Mouse (Mus musculus) myocyte (in vitro differentiated cells): Measurements from ENCODE around the gene Duox2. TPM values are rescaled to one million over a fixed set of nuclear protein-coding genes. Genes with fewer than 3 reads are reported as not detected.

Source experiments
- H3K27me3 ChIP-seq: one replicate; pipeline ENCODE4 v1.6.1; 2011; ENCODE audit not compliant: control insufficient read depth, insufficient read depth, insufficient read length
- H3K36me3 ChIP-seq: one replicate; pipeline ENCODE4 v1.6.1; 2011; ENCODE audit not compliant: control insufficient read depth, insufficient read depth
- H3K4me2 ChIP-seq: one replicate; pipeline ENCODE4 v1.6.1; 2011; ENCODE audit warnings: low read depth, control low read depth
- H3K4me3 ChIP-seq: one replicate; pipeline ENCODE4 v1.5.1; 2011; ENCODE audit warnings: mild to moderate bottlenecking, control low read depth, moderate library complexity
- H3K79me2 ChIP-seq: one replicate; pipeline ENCODE4 v1.6.1; 2011; ENCODE audit not compliant: control insufficient read depth, insufficient read depth
- H3ac ChIP-seq: one replicate; pipeline ENCODE4 v1.6.1; 2011; ENCODE audit not compliant: control insufficient read depth, insufficient read length
- CEBPB ChIP-seq: IDR thresholded peaks from 2 replicates; pipeline ENCODE4 v1.6.1; 2011; ENCODE audit warnings: mild to moderate bottlenecking, moderate library complexity; ENCODE audit not compliant: poor library complexity, insufficient read depth, severe bottlenecking
- E2F4 ChIP-seq: IDR thresholded peaks from one replicate; pipeline ENCODE4 v1.6.1; 2011; ENCODE audit warnings: mild to moderate bottlenecking, control low read depth, moderate library complexity; ENCODE audit not compliant: insufficient read depth
- MAX ChIP-seq: IDR thresholded peaks from one replicate; pipeline ENCODE4 v1.6.1; 2011; ENCODE audit warnings: low read depth, mild to moderate bottlenecking, control low read depth
- MYOD1 ChIP-seq, 3 experiments: IDR thresholded peaks; one replicate each; pipeline ENCODE4 v1.6.1; 2011; ENCODE audit warnings: control low read depth in 2 of 3, low read depth in 2 of 3, mild to moderate bottlenecking in 2 of 3, moderate library complexity in 1 of 3; ENCODE audit not compliant: insufficient read length in 2 of 3, control insufficient read depth in 1 of 3
- MYOG ChIP-seq, 3 experiments: IDR thresholded peaks; one replicate each; pipeline ENCODE4 v1.6.1; 2011; ENCODE audit warnings: control low read depth in 2 of 3, low read depth in 2 of 3, mild to moderate bottlenecking in 2 of 3; ENCODE audit not compliant: insufficient read length in 2 of 3, control insufficient read depth in 1 of 3, insufficient read depth in 1 of 3
- POLR2A ChIP-seq: IDR thresholded peaks from one replicate; pipeline ENCODE4 v1.6.1; 2011; ENCODE audit warnings: low read depth, mild to moderate bottlenecking, control low read depth, moderate library complexity; ENCODE audit not compliant: insufficient read length
- POLR2AphosphoS2 ChIP-seq: IDR thresholded peaks from one replicate; pipeline ENCODE4 v1.6.1; 2011; ENCODE audit warnings: low read depth, control low read depth; ENCODE audit not compliant: insufficient read length
- REST ChIP-seq: IDR thresholded peaks from one replicate; pipeline ENCODE4 v1.6.1; 2011; ENCODE audit warnings: mild to moderate bottlenecking, control low read depth, moderate library complexity; ENCODE audit not compliant: insufficient read depth, insufficient read length
- SRF ChIP-seq: IDR thresholded peaks from one replicate; pipeline ENCODE4 v1.6.1; 2011; ENCODE audit warnings: low read depth; ENCODE audit not compliant: control insufficient read depth, insufficient read length
- TCF12 ChIP-seq: IDR thresholded peaks from one replicate; pipeline ENCODE4 v1.6.1; 2011; ENCODE audit warnings: mild to moderate bottlenecking, control low read depth; ENCODE audit not compliant: poor library complexity, insufficient read depth, severe bottlenecking
- TCF3 ChIP-seq: IDR thresholded peaks from one replicate; pipeline ENCODE4 v1.6.1; 2011; ENCODE audit warnings: low read depth, control low read depth; ENCODE audit not compliant: insufficient read length
- USF1 ChIP-seq: IDR thresholded peaks from one replicate; pipeline ENCODE4 v1.6.1; 2011; ENCODE audit warnings: low read depth, mild to moderate bottlenecking, control low read depth, moderate library complexity
- polyA plus RNA-seq: library from polyadenylated mRNA; unstranded; fragments of >200 nt; fragmentation: generic; extraction: Trizol; gene quantifications from one replicate; pipeline ENCODE4 v1.2.1, GENCODE M21; 2012; ENCODE audit warnings: missing spikeins

The Duox2 gene
- polyA plus RNA-seq, 1 experiment: 0.12 TPM

- H3K4me3 ChIP-seq: no peak overlapping the region
- H3K36me3 ChIP-seq: no peaks in the 10 kb centered on the region
- no peak overlapping the region for H3ac ChIP-seq
- no peak for TF ChIP-seq POLR2A
- TF ChIP-seq MYOG (IDR thresholded peaks at IDR 0.05; ENCODE audit: control insufficient read depth in 1 of 3, insufficient read depth in 1 of 3, insufficient read length in 2 of 3, low read depth in 2 of 3): no peak
- no peak for TF ChIP-seq REST
- no peak for TF ChIP-seq MYOD1 (IDR thresholded peaks at IDR 0.05; ENCODE audit: control insufficient read depth in 1 of 3, insufficient read length in 2 of 3, low read depth in 2 of 3)
- no peak for TF ChIP-seq CEBPB
- TF ChIP-seq E2F4: no peak
- TF ChIP-seq USF1: no peak
- TF ChIP-seq POLR2AphosphoS2: no peak
- TF ChIP-seq TCF3: no peak
- H3K79me2 ChIP-seq: no peaks in the 10 kb centered on the region
- H3K27me3 ChIP-seq: no peaks in the 10 kb centered on the region
- no peak overlapping the region for H3K4me2 ChIP-seq
Observed at GRCm38 (mm10) chr2:122311561-122311960, 13.3 kb upstream of the Duox2 start.

- Histone ChIP-seq H3K4me3 (no peak overlapping the region), H3K79me2 (no peaks in the 10 kb centered on the region), H3ac (no peak overlapping the region), H3K27me3 (no peaks in the 10 kb centered on the region), H3K36me3 (no peaks in the 10 kb centered on the region), H3K4me2 (no peak overlapping the region)
- no peak for TF ChIP-seq TCF3
- no peak for TF ChIP-seq POLR2A
- TF ChIP-seq MYOD1 (IDR thresholded peaks at IDR 0.05; ENCODE audit: control insufficient read depth in 1 of 3, insufficient read length in 2 of 3, low read depth in 2 of 3): no peak
- TF ChIP-seq REST: no peak
- TF ChIP-seq MAX: no peak
- no peak for TF ChIP-seq TCF12
- TF ChIP-seq USF1: no peak
- TF ChIP-seq SRF: no peak
- no peak for TF ChIP-seq MYOG (IDR thresholded peaks at IDR 0.05; ENCODE audit: control insufficient read depth in 1 of 3, insufficient read depth in 1 of 3, insufficient read length in 2 of 3, low read depth in 2 of 3)
- no peak for TF ChIP-seq POLR2AphosphoS2
- TF ChIP-seq E2F4: no peak
- TF ChIP-seq CEBPB: no peak
Observed at GRCm38 (mm10) chr2:122309647-122310046, 11.4 kb upstream of the Duox2 start.

- no peaks in the 10 kb centered on the region for H3K27me3 ChIP-seq
- peak overlapping the region; percentile 93 for H3K4me2 ChIP-seq
- H3K4me3 ChIP-seq: no peak overlapping the region
- no peaks in the 10 kb centered on the region for H3K79me2 ChIP-seq
- H3ac ChIP-seq: no peak overlapping the region
- no peaks in the 10 kb centered on the region for H3K36me3 ChIP-seq
- TF ChIP-seq TCF12 (peak; percentile 45), MYOG (IDR thresholded peaks at IDR 0.05; ENCODE audit: control insufficient read depth in 1 of 3, insufficient read depth in 1 of 3, insufficient read length in 2 of 3, low read depth in 2 of 3) (peak in 2 of 3 experiments; percentile 42 to 86), E2F4 (no peak), MYOD1 (IDR thresholded peaks at IDR 0.05; ENCODE audit: control insufficient read depth in 1 of 3, insufficient read length in 2 of 3, low read depth in 2 of 3) (peak; percentile 55 to 85 (median 84))
Observed at GRCm38 (mm10) chr2:122306184-122306583, 7.9 kb upstream of the Duox2 start.

- Histone ChIP-seq H3K27me3 (no peaks in the 10 kb centered on the region), H3K79me2 (no peaks in the 10 kb centered on the region), H3ac (no peak overlapping the region), H3K36me3 (no peaks in the 10 kb centered on the region), H3K4me3 (no peak overlapping the region), H3K4me2 (peak overlapping the region; percentile 93)
- peak; percentile 91 for TF ChIP-seq TCF3
- TF ChIP-seq MAX: no peak
- peak; percentile 64 to 98 (median 93) for TF ChIP-seq MYOG (IDR thresholded peaks at IDR 0.05; ENCODE audit: control insufficient read depth in 1 of 3, insufficient read depth in 1 of 3, insufficient read length in 2 of 3, low read depth in 2 of 3)
- no peak for TF ChIP-seq USF1
- peak; percentile 23 to 97 (median 97) for TF ChIP-seq MYOD1 (IDR thresholded peaks at IDR 0.05; ENCODE audit: control insufficient read depth in 1 of 3, insufficient read length in 2 of 3, low read depth in 2 of 3)
- no peak for TF ChIP-seq E2F4
- no peak for TF ChIP-seq POLR2AphosphoS2
- no peak for TF ChIP-seq POLR2A
- no peak for TF ChIP-seq SRF
- TF ChIP-seq CEBPB: no peak
- TF ChIP-seq REST: no peak
- TF ChIP-seq TCF12: peak; percentile 89
Observed at GRCm38 (mm10) chr2:122305097-122305892, 7.0 kb upstream of the Duox2 start.

- Histone ChIP-seq H3K4me2 (peak overlapping the region; percentile 93), H3K79me2 (no peaks in the 10 kb centered on the region), H3ac (no peak overlapping the region), H3K27me3 (no peaks in the 10 kb centered on the region), H3K4me3 (no peak overlapping the region), H3K36me3 (no peaks in the 10 kb centered on the region)
- TF ChIP-seq CEBPB: no peak
- TF ChIP-seq MYOD1 (IDR thresholded peaks at IDR 0.05; ENCODE audit: control insufficient read depth in 1 of 3, insufficient read length in 2 of 3, low read depth in 2 of 3): peak in 2 of 3 experiments; percentile 68 to 79
- peak in 2 of 3 experiments; percentile 46 to 78 for TF ChIP-seq MYOG (IDR thresholded peaks at IDR 0.05; ENCODE audit: control insufficient read depth in 1 of 3, insufficient read depth in 1 of 3, insufficient read length in 2 of 3, low read depth in 2 of 3)
Observed at GRCm38 (mm10) chr2:122304544-122304943, 6.3 kb upstream of the Duox2 start.
